Mouse (Mus musculus) heart, adult 11 months (tissue): ENCODE measurements around the gene E2f1.
A peak's percentile ranks its signal among the peaks of the same experiment; 100 is the strongest.

Experiments
- DNase-seq: peaks from one replicate; pipeline ENCODE4 v3.0.0; 2022

E2f1 gene

GRCm38 (mm10) chr2:154569836-154570286 is at the start of gene E2f1:
TSS of gene E2f1 (minus strand) at chr2:154569892.
- DNase-seq: peak; percentile 100

- DNase-seq: no peak
Observed at GRCm38 (mm10) chr2:154617061-154617460, 47.4 kb upstream of the E2f1 start.

GRCm38 (mm10) chr2:154615674-154616073 is 46.0 kb upstream of the E2f1 start:
- DNase-seq: no peak

DNA sequence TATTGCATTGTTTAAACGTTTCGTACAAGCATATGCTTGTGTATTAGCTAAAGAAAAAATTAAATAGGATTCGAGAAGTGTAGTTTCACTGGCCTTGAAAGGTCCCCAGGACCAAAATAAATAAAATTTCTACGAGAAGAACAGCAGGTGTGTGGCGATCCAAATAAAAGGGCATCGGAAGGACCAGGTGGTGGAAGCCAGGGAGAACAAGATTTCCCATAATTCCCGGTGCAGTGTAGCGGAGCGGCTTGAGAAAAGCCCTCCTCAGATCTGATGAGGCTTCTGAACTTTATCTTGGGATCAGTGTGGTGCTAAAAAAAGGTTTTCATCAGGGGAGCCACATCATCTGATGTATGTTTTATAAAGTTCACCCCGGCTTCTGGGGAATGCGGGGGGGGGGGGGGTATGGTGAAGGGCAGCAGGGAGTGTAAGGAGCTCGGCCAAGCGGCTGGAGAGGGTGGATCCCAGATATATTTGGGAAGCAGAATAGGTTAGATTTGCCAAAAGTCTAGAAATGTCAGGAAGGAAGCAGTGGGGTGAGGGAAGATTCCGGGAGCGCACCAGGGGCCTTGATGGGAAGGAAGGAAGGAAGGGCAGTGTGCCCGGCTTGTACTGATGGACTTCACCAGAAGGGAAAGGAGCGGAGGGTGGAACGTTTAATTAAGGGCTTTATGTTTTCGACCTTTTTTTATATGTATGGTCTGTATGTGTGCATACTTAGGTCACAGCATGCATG is 45.3 kb upstream of the E2f1 start:
- DNase-seq: peak; percentile 94

DNA sequence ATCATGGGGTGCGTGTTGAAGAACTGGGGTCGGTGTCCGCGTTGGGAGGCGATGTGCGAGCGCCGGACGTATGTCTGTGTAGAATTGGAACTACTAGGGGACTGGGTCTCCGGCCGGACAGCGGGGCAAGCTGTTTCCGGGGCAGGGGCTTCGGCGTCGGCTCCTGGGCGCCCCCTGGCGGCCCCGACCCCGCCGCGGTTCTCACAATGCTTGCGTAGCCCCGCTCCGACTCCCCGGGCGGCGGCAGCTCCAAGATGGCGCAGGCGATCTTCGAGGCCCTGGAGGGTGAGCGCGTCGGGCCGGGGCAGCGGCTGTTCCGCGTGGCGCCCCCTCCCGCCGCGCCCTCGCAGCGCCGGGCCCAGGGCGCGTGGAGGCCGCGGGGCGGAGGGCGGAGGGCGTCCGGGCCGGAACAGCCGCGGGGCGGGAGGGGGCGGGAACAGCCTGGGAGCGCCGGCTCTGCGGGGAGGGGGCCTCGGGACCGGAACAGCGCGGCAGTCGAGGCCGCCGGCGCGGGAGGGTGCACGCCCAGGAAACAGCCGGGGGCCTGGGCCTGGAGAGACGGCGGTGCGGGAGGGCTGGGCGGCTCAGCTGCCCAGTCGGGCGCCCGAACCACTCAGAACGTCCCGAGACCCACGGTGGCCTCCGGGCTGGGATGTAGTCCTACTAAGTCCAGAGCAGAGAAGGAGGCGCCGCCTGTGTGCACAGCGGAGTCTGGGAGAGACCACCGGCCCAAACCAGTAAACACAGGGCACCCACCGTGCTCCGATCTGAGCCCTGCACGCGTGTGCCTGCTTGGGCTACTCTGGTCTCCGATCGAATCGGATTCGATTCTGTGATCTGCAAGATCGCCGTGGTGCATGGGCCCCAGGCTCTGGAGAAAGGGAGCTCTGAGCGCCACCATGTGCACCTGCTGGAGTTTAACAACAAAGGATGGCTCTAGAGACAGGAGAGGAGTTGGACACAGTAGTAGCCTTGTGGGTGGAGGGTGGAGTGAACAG is 43.7 kb upstream of the E2f1 start, which contains the start of the genes Zfp341 and 4930519P11Rik:
TSS of gene Zfp341 (plus strand) at position 180 of the 998 bp plus-strand sequence.
TSS of gene 4930519P11Rik (minus strand) at position 320 of the 998 bp plus-strand sequence.
- peak; percentile 99 for DNase-seq

DNA sequence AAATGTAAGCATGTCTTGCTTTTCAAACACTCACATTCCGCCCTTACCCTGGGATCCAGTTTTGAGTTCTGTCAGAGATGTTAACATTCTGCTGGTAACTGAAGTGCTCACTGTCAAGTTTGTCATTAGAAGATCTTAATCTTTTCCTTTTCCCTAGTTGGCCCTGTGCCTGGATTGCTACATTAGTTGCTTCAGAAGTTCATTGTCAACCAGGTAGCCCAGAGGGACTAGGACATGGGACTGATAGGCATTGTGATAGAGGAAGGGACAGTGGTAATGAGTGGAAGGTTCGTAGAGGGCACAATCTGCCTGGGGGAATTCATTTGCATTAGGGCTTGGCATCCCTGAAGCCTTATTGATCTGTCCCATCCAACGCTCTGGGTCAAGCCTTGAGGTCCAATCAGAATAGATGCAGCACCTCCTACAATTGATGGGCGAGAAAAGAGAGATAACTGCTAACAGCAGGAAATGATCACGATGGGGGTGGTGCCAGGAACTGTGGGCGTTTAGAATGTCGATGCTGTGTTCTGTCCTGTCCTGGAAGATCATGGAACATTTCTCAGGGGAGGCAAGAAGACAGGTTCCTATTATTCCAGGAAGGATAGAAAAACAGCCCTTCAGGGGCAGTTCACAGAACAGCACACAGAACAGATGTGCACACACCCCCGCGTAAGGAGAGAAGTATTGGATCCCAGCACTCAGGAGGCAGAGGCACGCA is 39.5 kb upstream of the E2f1 start:
- DNase-seq: no peak

- DNase-seq: no peak
Observed at GRCm38 (mm10) chr2:154606965-154607364, 37.3 kb upstream of the E2f1 start.

GRCm38 (mm10) chr2:154604156-154604555 is 34.5 kb upstream of the E2f1 start:
- no peak for DNase-seq

DNA sequence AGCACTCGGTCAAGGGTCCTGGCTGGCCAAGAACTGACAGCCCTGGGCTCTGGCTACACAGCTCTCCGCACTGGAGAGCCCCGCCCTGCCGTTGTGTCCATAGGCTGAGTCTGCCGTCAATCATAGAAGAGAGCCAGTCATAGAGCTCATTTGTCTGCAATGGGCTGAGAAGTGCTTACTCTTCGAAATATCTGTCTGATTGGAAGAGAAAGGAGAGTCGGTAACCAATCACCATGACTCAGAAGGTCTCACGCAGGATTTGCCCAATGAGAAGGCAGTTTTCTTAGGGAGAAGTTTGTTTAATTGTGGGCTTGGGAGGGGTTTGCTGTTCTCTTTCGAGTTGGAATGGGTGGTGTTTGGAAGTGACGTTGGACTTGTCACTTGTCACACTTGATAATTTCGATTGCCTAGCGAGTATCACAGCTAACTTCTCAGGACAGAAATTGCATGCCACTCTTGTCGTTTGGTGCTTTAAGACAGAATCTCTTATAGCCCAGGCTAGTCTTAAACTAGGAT is 34.0 kb upstream of the E2f1 start, which contains the start of gene Pxmp4:
TSS of gene Pxmp4 (minus strand) at position 71 of the 516 bp plus-strand sequence.
- peak; percentile 100 for DNase-seq

DNA sequence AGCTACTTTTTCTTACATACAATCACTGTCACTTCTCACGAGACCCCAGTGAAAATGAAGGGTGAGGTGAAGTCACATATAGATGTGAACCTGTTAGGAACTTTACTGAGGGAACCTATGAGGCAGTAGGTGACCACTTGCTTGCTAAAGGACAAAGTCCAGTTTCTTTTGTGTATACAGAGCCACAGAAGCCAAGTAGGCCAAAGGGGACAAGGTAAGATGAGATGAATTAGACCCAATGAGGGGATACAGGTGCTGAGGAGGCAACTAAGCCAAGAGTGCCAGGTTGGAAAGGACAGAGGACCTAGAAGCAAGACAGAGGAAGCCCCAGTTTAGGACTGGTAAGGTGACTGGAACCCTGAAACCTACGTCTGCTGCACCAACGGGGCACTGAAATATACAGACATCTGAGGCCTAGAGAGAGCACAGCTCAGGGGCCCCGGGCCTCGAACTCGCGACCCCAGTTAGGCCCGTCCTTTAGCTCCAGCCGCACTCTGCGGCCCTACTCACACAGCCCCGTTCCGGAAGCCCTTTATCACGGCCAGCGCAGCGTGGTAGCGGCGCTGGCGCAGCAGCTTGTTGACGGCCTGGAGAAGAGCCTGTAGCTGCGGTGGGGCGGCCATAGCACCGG is 33.4 kb upstream of the E2f1 start:
- DNase-seq: no peak

- DNase-seq: no peak
Observed at GRCm38 (mm10) chr2:154601324-154601723, 31.6 kb upstream of the E2f1 start.

DNA sequence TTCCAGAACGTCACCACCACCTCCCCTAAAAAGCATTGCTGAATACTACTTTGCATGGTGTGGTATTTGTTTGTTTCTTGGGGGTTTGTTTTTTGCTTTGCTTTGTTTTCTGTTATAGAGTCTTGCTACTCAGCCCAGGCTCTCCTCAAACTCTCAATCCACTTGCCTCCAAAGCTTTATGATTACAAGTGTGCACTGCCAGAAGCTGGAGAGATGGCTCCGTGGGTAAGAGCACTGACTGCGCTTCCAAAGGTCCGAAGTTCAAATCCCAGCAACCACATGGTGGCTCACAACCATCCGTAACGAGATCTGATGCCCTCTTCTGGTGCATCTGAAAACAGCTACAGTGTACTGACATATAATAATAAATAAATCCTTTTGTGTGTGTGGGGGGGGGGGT is 30.9 kb upstream of the E2f1 start:
- DNase-seq: no peak

GRCm38 (mm10) chr2:154597399-154597798 is 27.7 kb upstream of the E2f1 start:
- DNase-seq: no peak

GRCm38 (mm10) chr2:154595775-154596174 is 26.1 kb upstream of the E2f1 start:
- DNase-seq: no peak

- DNase-seq: no peak
Observed at GRCm38 (mm10) chr2:154593025-154593424, 23.3 kb upstream of the E2f1 start.

DNA sequence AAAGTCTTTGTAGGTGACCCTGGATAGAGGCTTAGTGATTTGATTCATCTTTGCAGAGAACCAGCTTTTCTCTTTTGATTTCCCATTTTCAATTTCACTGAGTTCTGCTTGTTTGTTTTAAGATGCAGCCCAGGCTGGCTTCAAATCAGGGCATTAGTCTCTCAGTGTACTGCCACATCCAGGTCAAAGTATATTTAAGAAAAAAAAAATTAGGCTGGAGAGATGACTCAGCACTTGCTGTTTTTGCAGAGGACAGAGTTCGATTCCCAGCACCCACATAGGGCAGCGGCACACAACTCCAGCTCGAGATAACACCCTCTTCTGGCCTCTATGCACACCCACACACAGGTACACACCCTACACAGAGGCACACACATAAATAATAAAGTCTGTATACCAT is 21.5 kb upstream of the E2f1 start:
- DNase-seq: no peak

GRCm38 (mm10) chr2:154589051-154589450 is 19.4 kb upstream of the E2f1 start:
- DNase-seq: no peak

DNA sequence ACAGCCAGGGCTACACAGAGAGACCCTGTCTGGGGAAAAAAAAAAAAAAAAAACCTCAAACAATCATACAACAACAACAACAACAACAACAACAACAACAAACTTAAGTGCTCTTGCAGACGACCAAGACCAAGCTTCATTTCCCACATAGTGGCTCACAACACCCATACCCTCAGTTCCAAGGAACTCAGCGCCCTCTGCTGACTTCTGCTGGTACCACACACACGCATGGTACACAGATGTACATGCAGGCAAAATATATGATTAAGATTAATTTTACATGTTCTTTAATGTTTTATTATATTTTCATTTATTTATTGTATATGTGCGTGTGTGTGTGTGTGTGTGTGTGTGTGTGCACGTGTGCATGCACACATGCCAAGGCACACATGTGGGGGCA is 16.7 kb upstream of the E2f1 start:
- no peak for DNase-seq

- DNase-seq: peak; percentile 76
Observed at GRCm38 (mm10) chr2:154584931-154585601, 15.4 kb upstream of the E2f1 start.

DNA sequence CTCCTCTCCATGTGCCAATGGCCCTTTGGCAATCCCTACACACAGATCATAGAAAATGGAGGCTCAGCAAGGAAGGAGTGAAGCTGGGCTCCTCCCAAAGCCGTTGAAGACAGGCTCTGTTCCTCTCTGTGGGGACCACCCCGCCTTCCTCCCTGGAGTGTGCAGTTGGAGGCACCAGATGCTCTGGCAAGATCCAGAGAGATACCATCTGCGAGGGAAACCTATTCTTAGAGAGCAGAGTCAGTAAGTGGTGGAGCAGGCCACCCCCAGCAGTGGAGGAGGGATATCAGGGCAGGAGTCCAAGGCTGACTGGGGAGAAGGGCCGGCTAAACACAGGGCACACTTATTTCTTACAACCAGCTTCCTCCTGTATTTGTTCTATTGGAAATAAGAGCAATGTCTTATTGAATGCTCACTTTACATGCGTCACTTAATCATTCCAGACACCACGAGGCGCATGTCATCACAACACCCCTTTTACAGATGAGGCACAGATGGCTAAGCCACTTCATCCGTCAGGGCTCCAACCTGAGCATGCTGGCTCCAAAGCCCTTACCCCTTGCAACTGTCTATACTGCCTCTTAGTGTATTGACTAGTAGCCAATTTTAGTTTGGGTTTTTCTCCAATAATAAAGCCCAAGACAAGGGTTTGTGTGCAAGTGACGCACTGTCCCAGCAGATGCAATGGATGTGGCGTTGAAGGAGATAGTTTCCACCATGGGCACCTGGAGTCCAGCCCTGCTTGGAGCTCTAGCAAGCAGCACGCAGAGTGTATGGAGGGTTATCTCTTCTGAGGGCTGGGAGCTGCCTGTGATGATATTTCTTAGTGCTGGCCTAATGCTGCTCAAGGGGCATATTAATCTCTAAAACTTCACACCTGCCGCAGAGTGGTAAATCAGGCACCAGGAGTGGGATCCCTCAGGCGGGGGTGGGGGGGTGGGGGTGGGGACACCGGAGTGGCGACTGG is 14.5 kb upstream of the E2f1 start:
- DNase-seq: peak; percentile 75
